Mouse (Mus musculus) olfactory bulb, adult 2 months (tissue): ENCODE data around the gene Lhfp. TPM values are rescaled to one million over a fixed set of nuclear protein-coding genes. Genes with fewer than 3 reads are reported as not detected.

Experiments used
- H3K27ac ChIP-seq: fragments of 200-500 bp; 2 replicates; pipeline ENCODE4 v1.5.1; 2012; ENCODE audit warnings: low read depth, low read length; ENCODE audit not compliant: insufficient read depth
- H3K4me1 ChIP-seq: fragments of 200-500 bp; 2 replicates; pipeline ENCODE4 v1.6.1; 2012; ENCODE audit warnings: low read length; ENCODE audit not compliant: control insufficient read depth, insufficient read depth
- H3K4me3 ChIP-seq: fragments of 200-500 bp; 2 replicates; pipeline ENCODE4 v1.5.1; 2012; ENCODE audit warnings: mild to moderate bottlenecking, low read depth, low read length, moderate library complexity; ENCODE audit not compliant: insufficient read depth
- CTCF ChIP-seq: fragments of 200-500 bp; IDR thresholded peaks from 2 replicates; pipeline ENCODE4 v1.5.1; 2012; ENCODE audit warnings: low read depth, mild to moderate bottlenecking, low read length, moderate library complexity; ENCODE audit not compliant: insufficient read depth
- POLR2A ChIP-seq: fragments of 200-500 bp; IDR thresholded peaks from 2 replicates; pipeline ENCODE4 v1.6.1; 2012; ENCODE audit warnings: mild to moderate bottlenecking, low read depth, low read length, moderate library complexity; ENCODE audit not compliant: insufficient read depth
- WGBS: fragments of 180-500 bp; shearing (Covaris S2); methylation state at CpG from one replicate; pipeline ENCODE4 v1.1.7; 2018; 5-methylcytosine and 5-hydroxymethylcytosine counted together
- polyA plus RNA-seq: library from polyadenylated mRNA; stranded (reverse); fragments of >200 nt; gene quantifications from 2 replicates; pipeline ENCODE4 v1.2.4, GENCODE M21; 2012; ENCODE audit warnings: low replicate concordance; ENCODE audit not compliant: missing spikeins, insufficient read depth, insufficient read length

Gene Lhfp
- polyA plus RNA-seq, 1 experiment: not detected

GRCm38 (mm10) chr3:53169486-53169885, 128.2 kb downstream of the Lhfp start:
- Histone ChIP-seq H3K27ac (no peak overlapping the region), H3K4me3 (no peak overlapping the region), H3K4me1 (0 out of 2 replicates have a peak, but pooled peaks cover 2% of the 10 kb centered on the region)
- WGBS: 80% methylated on average over 3 of the region's 3 CpGs
- TF ChIP-seq POLR2A: no peak
- TF ChIP-seq CTCF: no peak

- no peak for TF ChIP-seq POLR2A
- TF ChIP-seq CTCF: no peak
- WGBS: 89% methylated on average over 10 of the region's 10 CpGs
Observed at GRCm38 (mm10) chr3:53173310-53174063, 132.2 kb downstream of the Lhfp start.

GRCm38 (mm10) chr3:53179936-53180335, 138.6 kb downstream of the Lhfp start:
- no peaks in the 10 kb centered on the region for H3K4me1 ChIP-seq
- H3K4me3 ChIP-seq: no peak overlapping the region
- TF ChIP-seq POLR2A (no peak), CTCF (no peak)
- 96% methylated on average over 6 of the region's 6 CpGs for WGBS
- H3K27ac ChIP-seq: no peak overlapping the region

More at GRCm38 (mm10) chr3:53173310-53174063, 132.2 kb downstream of the Lhfp start:
- H3K4me3 ChIP-seq: no peak overlapping the region
- 0 out of 2 replicates have a peak, but pooled peaks cover 2% of the 10 kb centered on the region for H3K4me1 ChIP-seq
- H3K27ac ChIP-seq: no peak overlapping the region

GRCm38 (mm10) chr3:53185439-53185838, 144.1 kb downstream of the Lhfp start:
- 93% methylated on average over 2 of the region's 2 CpGs for WGBS
- H3K4me3 ChIP-seq: no peak overlapping the region
- TF ChIP-seq POLR2A: no peak
- no peak for TF ChIP-seq CTCF
- H3K4me1 ChIP-seq: no peaks in the 10 kb centered on the region
- no peak overlapping the region for H3K27ac ChIP-seq

GRCm38 (mm10) chr3:53193441-53193840, 152.1 kb downstream of the Lhfp start:
- TF ChIP-seq CTCF (no peak), POLR2A (no peak)
- WGBS: 91% methylated on average over 4 of the region's 4 CpGs
- Histone ChIP-seq H3K27ac (no peak overlapping the region), H3K4me1 (no peaks in the 10 kb centered on the region), H3K4me3 (no peak overlapping the region)

GRCm38 (mm10) chr3:53195666-53196107, 154.4 kb downstream of the Lhfp start:
- 59% methylated on average over 8 of the region's 8 CpGs for WGBS
- H3K27ac ChIP-seq: no peak overlapping the region
- H3K4me1 ChIP-seq: 0 out of 2 replicates have a peak, but pooled peaks cover 2% of the 10 kb centered on the region
- TF ChIP-seq CTCF: no peak
- TF ChIP-seq POLR2A: no peak
- no peak overlapping the region for H3K4me3 ChIP-seq

GRCm38 (mm10) chr3:53200175-53200574, 158.8 kb downstream of the Lhfp start:
- whole genome bisulfite sequencing: 87% methylated on average over 8 of the region's 8 CpGs
- TF ChIP-seq CTCF (no peak), POLR2A (no peak)
- peaks cover 7% of the 10 kb centered on the region for H3K4me1 ChIP-seq
- H3K4me3 ChIP-seq: no peak overlapping the region
- H3K27ac ChIP-seq: no peak overlapping the region

GRCm38 (mm10) chr3:53200853-53201252, 159.5 kb downstream of the Lhfp start:
- TF ChIP-seq CTCF: no peak
- no peak for TF ChIP-seq POLR2A
- Histone ChIP-seq H3K4me1 (peaks cover 7% of the 10 kb centered on the region), H3K27ac (no peak overlapping the region), H3K4me3 (no peak overlapping the region)
- 87% methylated on average over 10 of the region's 10 CpGs for WGBS

- 36% methylated on average over 10 of the region's 10 CpGs for WGBS
- Histone ChIP-seq H3K4me1 (peaks cover 7% of the 10 kb centered on the region), H3K27ac (no peak overlapping the region), H3K4me3 (no peak overlapping the region)
- no peak for TF ChIP-seq CTCF
- TF ChIP-seq POLR2A: no peak
Observed at GRCm38 (mm10) chr3:53201670-53202069, 160.3 kb downstream of the Lhfp start.

GRCm38 (mm10) chr3:53202184-53202583, 160.9 kb downstream of the Lhfp start:
- H3K27ac ChIP-seq: no peak overlapping the region
- peaks cover 7% of the 10 kb centered on the region for H3K4me1 ChIP-seq
- 60% methylated on average over 6 of the region's 6 CpGs for WGBS
- H3K4me3 ChIP-seq: no peak overlapping the region
- no peak for TF ChIP-seq CTCF
- no peak for TF ChIP-seq POLR2A
